Mouse (Mus musculus) hindbrain, postnatal 0 days (tissue): ENCODE results near the gene Prkaca. TPM values are rescaled to one million over a fixed set of nuclear protein-coding genes. Genes with fewer than 3 reads are reported as not detected.
"Not testable (repeated sequence)": the region's sequence is repeated elsewhere in the genome, so short reads cannot be mapped to it uniquely, and the experiment has no call there.

Experiments used
- ATAC-seq: fragments of 200-750 bp; cut with Nextera tagmentation; 2 replicates; pipeline ENCODE4 v1.8.0; 2017; ENCODE audit warnings: mild to moderate bottlenecking, moderate TSS enrichment, moderate library complexity
- DNase-seq: peaks from one replicate; pipeline ENCODE4 v3.0.0-alpha.2; 2015; ENCODE audit warnings: low spot score
- H3K27ac ChIP-seq: fragments of 300-500 bp; sonication (generic); 2 replicates; pipeline ENCODE4 v1.5.1; 2014; ENCODE audit warnings: mild to moderate bottlenecking
- H3K27me3 ChIP-seq: fragments of 300-500 bp; sonication (generic); 2 replicates; pipeline ENCODE4 v1.6.1; 2014; ENCODE audit warnings: low read length, mixed read lengths; ENCODE audit not compliant: insufficient read depth
- H3K36me3 ChIP-seq: fragments of 300-500 bp; sonication (generic); 2 replicates; pipeline ENCODE4 v1.6.1; 2014; ENCODE audit warnings: low read length, mixed read lengths; ENCODE audit not compliant: insufficient read depth
- H3K4me1 ChIP-seq: fragments of 300-500 bp; sonication (generic); 2 replicates; pipeline ENCODE4 v1.6.1; 2014; ENCODE audit warnings: antibody characterized with exemption, low read length, mixed read lengths; ENCODE audit not compliant: insufficient read depth
- H3K4me2 ChIP-seq: fragments of 300-500 bp; sonication (generic); 2 replicates; pipeline ENCODE4 v1.6.1; 2014; ENCODE audit warnings: low read depth, mild to moderate bottlenecking, low read length, moderate library complexity, mixed read lengths
- H3K4me3 ChIP-seq: fragments of 300-500 bp; sonication (generic); 2 replicates; pipeline ENCODE4 v1.5.1; 2014; ENCODE audit warnings: low read length
- H3K9ac ChIP-seq: fragments of 300-500 bp; sonication (generic); replicated peaks from 2 replicates; pipeline ENCODE4 v1.6.1; 2014; ENCODE audit warnings: mild to moderate bottlenecking, low read length, moderate library complexity, mixed read lengths
- H3K9me3 ChIP-seq: fragments of 300-500 bp; sonication (generic); 2 replicates; pipeline ENCODE4 v1.6.1; 2016; ENCODE audit warnings: low read length, mixed read lengths
- CTCF ChIP-seq: IDR thresholded peaks from 2 replicates; pipeline ENCODE4 v1.5.1; 2016; ENCODE audit warnings: antibody characterized with exemption, control low read depth, low read depth
- WGBS: fragments of 180-500 bp; shearing (Covaris S2); extraction: QIAGEN DNeasy Blood & Tissue Kit; methylation state at CpG from one replicate; pipeline ENCODE4 v1.1.7; 2014; 5-methylcytosine and 5-hydroxymethylcytosine counted together
- polyA plus RNA-seq: library from polyadenylated mRNA; unstranded; fragments of >200 nt; fragmentation: Nextera tagmentation; extraction: Ambion mirVana; gene quantifications from 2 replicates; pipeline ENCODE4 v1.2.1, GENCODE M21; 2015
- total RNA-seq: library from RNA; depleted of rRNA; stranded (reverse); fragments of >200 nt; gene quantifications from 2 replicates; pipeline ENCODE4 v1.2.3, GENCODE M21; 2014

The Prkaca gene
- total and polyA plus RNA-seq, 2 experiments from 2014 or later = 213 to 268 TPM

DNA sequence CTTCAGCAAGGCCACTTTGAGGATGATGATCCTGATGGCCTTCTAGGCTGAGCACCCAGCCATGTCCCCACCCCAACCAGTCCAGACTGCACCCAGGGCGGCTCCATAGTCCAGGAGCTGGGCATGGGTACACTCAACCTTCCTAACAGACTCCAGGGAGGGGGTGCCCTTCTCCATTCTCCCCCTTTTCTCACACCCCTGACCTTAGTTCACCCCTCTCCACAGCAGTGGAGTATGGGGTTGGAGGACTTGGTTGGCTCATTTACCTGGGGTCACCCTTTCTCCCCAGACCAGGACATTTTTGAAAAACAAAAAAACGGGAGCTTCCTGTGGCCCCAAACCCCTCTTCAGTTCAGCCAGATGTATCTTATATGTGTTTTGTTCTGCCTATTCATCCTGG is 27.0 kb downstream of the Prkaca start:
- ATAC-seq = no peak
- no peak for DNase-seq
- H3K9me3 ChIP-seq = no peaks in the 10 kb centered on the region
- H3K4me2 ChIP-seq = no peak overlapping the region
- no peak overlapping the region for H3K27ac ChIP-seq
- peaks cover 9% of the 10 kb centered on the region; the same call in 1 of the 2 replicates for H3K36me3 ChIP-seq
- no peaks in the 10 kb centered on the region for H3K27me3 ChIP-seq
- no peak for TF ChIP-seq CTCF
- 0 out of 2 replicates have a peak, but pooled peaks cover 4% of the 10 kb centered on the region for H3K4me1 ChIP-seq
- 94% methylated on average over 2 of the region's 2 CpGs for WGBS
- H3K4me3 ChIP-seq = no peak overlapping the region
- H3K9ac ChIP-seq = no peak overlapping the region

DNA sequence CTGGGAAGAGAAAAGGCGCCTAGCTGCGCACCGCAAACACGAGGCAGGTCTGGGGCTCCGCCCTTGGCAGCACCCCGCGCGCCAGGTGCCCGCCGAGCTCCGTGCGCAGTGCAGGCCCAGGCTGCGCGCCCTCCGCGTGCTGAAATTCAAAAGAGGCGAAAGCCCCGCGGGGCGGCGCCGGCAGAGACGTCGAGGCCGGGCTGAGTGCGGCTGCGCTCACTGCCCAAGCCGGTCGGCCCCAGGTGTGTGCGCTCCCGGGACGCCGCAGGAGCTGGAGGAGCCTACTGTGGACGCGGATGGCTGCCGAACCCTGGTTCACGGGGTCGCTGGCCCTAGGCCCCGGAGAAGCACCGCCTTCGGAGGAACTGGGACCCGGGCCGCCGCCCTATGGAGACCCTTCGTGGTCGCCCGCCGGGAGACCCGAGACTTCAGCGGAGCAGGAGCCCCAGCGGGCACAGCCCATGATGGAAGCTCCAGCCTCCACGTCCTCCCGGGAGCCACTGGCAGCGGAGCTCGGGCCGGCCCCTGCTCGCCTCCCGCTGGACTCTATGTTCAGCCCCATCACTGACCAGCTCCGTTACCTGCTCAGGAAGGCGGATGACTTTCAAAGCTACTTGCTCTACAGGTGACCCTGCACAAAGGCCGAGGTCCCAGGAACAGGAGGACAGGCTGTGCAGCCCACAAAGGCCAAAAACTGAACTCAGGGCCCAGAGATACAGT is 28.6 kb downstream of the Prkaca start, which contains the start of gene 1700067K01Rik:
Gene 1700067K01Rik, plus strand, starts transcription at position 222 of the 720 bp plus-strand sequence.
- H3K27me3 ChIP-seq = no peaks in the 10 kb centered on the region
- WGBS = 31% methylated on average over 60 of the region's 61 CpGs
- no peak for TF ChIP-seq CTCF
- H3K4me2 ChIP-seq = no peak within 1 kb of the TSS
- peaks cover 4% of the 10 kb centered on the region; the same call in 1 of the 2 replicates for H3K36me3 ChIP-seq
- DNase-seq = no peak
- H3K9ac ChIP-seq = peak within 1 kb of the TSS; percentile 17; the same call in 1 of the 2 replicates
- H3K27ac ChIP-seq = no peak within 1 kb of the TSS
- H3K9me3 ChIP-seq = no peaks in the 10 kb centered on the region
- H3K4me3 ChIP-seq = no peak within 1 kb of the TSS
- ATAC-seq = no peak
- H3K4me1 ChIP-seq = 0 out of 2 replicates have a peak, but pooled peaks cover 7% of the 10 kb centered on the region

- Histone ChIP-seq H3K9ac (no peak overlapping the region), H3K4me1 (0 out of 2 replicates have a peak, but pooled peaks cover 7% of the 10 kb centered on the region), H3K4me3 (no peak overlapping the region), H3K27ac (no peak overlapping the region), H3K27me3 (no peaks in the 10 kb centered on the region), H3K4me2 (no peak overlapping the region), H3K9me3 (no peaks in the 10 kb centered on the region), H3K36me3 (peaks cover 4% of the 10 kb centered on the region; the same call in 1 of the 2 replicates)
- no peak for ATAC-seq
- WGBS = 53% methylated on average over 12 of the region's 12 CpGs
- TF ChIP-seq CTCF = no peak
- no peak for DNase-seq
These were observed 30.3 kb downstream of the Prkaca start for GRCm38 (mm10) chr8:84002957-84003611.

DNA sequence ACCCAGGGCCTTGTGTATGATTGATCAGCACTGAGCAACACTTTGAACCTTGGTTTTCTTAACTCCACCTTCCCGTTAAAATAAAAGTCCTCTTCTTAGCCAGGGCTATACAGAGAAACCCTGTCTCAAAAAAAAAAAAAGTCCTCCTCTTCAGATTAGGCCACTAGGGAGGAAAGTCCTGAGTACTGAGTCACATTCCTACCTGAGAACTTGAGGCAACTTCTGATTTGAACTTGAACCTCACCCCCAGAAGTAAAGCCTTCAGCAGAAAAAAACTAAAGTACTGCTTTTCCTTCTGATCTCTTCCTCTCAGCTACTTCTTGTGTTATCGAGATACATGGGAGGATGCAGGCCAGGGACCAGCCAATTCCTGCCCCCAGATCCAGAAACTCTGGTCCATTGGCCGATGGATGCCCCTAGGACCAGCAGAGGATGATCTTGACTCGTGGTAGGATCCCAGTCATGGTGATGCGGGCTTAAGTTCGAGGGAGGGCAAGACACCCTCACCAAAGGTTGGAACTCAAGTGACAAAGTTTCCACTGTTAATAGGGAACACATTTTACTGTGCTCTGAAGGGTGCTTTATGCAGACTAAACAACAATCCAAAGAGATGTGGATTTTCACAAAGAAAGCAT is 30.9 kb downstream of the Prkaca start:
- H3K4me1 ChIP-seq = 0 out of 2 replicates have a peak, but pooled peaks cover 7% of the 10 kb centered on the region
- ATAC-seq (no peak), DNase-seq (no peak)
- H3K9me3 ChIP-seq = no peaks in the 10 kb centered on the region
- WGBS = 77% methylated on average over 6 of the region's 6 CpGs
- no peaks in the 10 kb centered on the region for H3K27me3 ChIP-seq
- peak overlapping the region; percentile 54 for H3K4me3 ChIP-seq
- H3K36me3 ChIP-seq = peaks cover 4% of the 10 kb centered on the region; the same call in 1 of the 2 replicates
- peak overlapping the region; percentile 61; the same call in 1 of the 2 replicates for H3K9ac ChIP-seq
- TF ChIP-seq CTCF = no peak
- H3K4me2 ChIP-seq = peak overlapping the region; percentile 93
- no peak overlapping the region for H3K27ac ChIP-seq

GRCm38 (mm10) chr8:84004533-84005201 is 31.9 kb downstream of the Prkaca start:
- Histone ChIP-seq H3K4me3 (peak overlapping the region; percentile 54), H3K9ac (peak overlapping the region; percentile 61), H3K36me3 (peaks cover 4% of the 10 kb centered on the region; the same call in 1 of the 2 replicates), H3K27ac (peak overlapping the region; percentile 78), H3K27me3 (no peaks in the 10 kb centered on the region), H3K4me1 (0 out of 2 replicates have a peak, but pooled peaks cover 3% of the 10 kb centered on the region), H3K9me3 (no peaks in the 10 kb centered on the region), H3K4me2 (peak overlapping the region; percentile 93)
- peak; percentile 89 for ATAC-seq
- 1% methylated on average over 30 of the region's 30 CpGs for WGBS
- peak; percentile 96 for DNase-seq
- TF ChIP-seq CTCF = no peak

GRCm38 (mm10) chr8:84005502-84005901 is 32.7 kb downstream of the Prkaca start:
- H3K9me3 ChIP-seq, H3K27me3 ChIP-seq, ATAC-seq, H3K36me3 ChIP-seq, H3K4me2 ChIP-seq, DNase-seq, H3K27ac ChIP-seq, H3K9ac ChIP-seq, H3K4me3 ChIP-seq, H3K4me1 ChIP-seq: not testable (repeated sequence)
- 93% methylated on average over 7 of the region's 7 CpGs for WGBS
